Mouse (Mus musculus): ENCODE results near the gene Usp16. TPM values are rescaled to one million over a fixed set of nuclear protein-coding genes. Genes with fewer than 3 reads are reported as not detected.

Gene Usp16
- polyA plus RNA-seq, 1 experiment = 15.6 TPM

GRCm38 (mm10) chr16:87496728-87497127 lies 42.2 kb downstream of the Usp16 start:
- Histone ChIP-seq H3K27ac (ENCODE audit: insufficient read depth, low read length) (no peak overlapping the region), H3K36me3 (ENCODE audit: control insufficient read depth, insufficient read depth, low read length) (peaks cover 3% of the 10 kb centered on the region), H3K27me3 (ENCODE audit: control insufficient read depth, insufficient read depth, low read length) (no peaks in the 10 kb centered on the region), H3K4me3 (ENCODE audit: extremely low read depth, insufficient read depth, insufficient read length) (no peak overlapping the region), H3K4me1 (ENCODE audit: control insufficient read depth, insufficient read depth, insufficient read length) (no peaks in the 10 kb centered on the region)
- TF ChIP-seq POLR2A (IDR thresholded peaks at IDR 0.05; ENCODE audit: low read depth, low read length) (no peak), CTCF (IDR thresholded peaks at IDR 0.05; ENCODE audit: extremely low read depth, insufficient read depth, insufficient read length, insufficient replicate concordance) (no peak)
- 92% methylated on average over 2 of the region's 2 CpGs for WGBS
- no peak for DNase-seq (ENCODE audit: low read depth in 1 of 2, low spot score in 2 of 2)

DNA sequence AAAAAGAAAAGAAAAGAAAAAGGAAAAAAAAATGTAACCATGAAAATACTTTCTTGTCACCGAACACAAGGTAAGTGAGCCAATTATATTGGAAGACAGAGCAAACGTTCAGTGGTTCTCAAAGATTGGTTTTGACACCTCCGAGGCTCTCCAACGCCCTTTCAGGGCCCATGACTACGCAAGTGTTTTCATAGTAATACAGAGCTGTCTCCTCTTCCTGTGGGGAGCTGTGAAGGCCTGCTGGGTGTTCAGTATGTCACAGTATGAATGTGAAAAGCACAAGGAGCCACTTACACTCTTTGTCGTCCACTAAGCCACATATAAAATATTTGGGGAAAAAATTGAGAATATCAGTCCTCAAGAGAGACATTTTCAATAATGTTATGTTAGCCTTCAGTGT lies 42.7 kb downstream of the Usp16 start:
- WGBS = 86% methylated on average over 6 of the region's 6 CpGs
- H3K36me3 ChIP-seq (ENCODE audit: control insufficient read depth, insufficient read depth, low read length) = peaks cover 3% of the 10 kb centered on the region
- no peak for DNase-seq (ENCODE audit: low read depth in 1 of 2, low spot score in 2 of 2)
- no peak overlapping the region for H3K4me3 ChIP-seq (ENCODE audit: extremely low read depth, insufficient read depth, insufficient read length)
- no peaks in the 10 kb centered on the region for H3K27me3 ChIP-seq (ENCODE audit: control insufficient read depth, insufficient read depth, low read length)
- TF ChIP-seq CTCF (IDR thresholded peaks at IDR 0.05; ENCODE audit: extremely low read depth, insufficient read depth, insufficient read length, insufficient replicate concordance) = no peak
- TF ChIP-seq POLR2A (IDR thresholded peaks at IDR 0.05; ENCODE audit: low read depth, low read length) = no peak
- H3K27ac ChIP-seq (ENCODE audit: insufficient read depth, low read length) = no peak overlapping the region
- no peaks in the 10 kb centered on the region for H3K4me1 ChIP-seq (ENCODE audit: control insufficient read depth, insufficient read depth, insufficient read length)

DNA sequence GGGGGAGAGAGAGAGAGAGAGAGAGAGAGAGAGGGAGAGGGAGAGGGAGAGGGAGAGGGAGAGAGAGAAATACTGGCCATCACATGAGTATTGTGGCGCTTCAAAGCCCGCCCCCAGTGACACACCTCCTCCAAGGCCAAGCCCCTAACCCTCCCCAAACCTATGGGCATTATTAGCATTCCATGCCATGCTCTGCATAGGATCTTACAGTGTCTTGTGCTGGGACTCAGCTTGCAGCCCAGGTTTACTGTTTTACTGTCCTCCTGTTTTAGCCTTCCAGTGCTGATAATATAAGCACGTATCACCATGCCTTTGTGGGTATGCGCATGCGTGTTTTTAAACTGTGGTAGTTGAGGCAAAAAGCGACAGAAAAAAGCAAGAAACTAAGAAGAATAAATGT lies 45.1 kb downstream of the Usp16 start:
- H3K4me1 ChIP-seq (ENCODE audit: control insufficient read depth, insufficient read depth, insufficient read length) = no peaks in the 10 kb centered on the region
- no peaks in the 10 kb centered on the region for H3K36me3 ChIP-seq (ENCODE audit: control insufficient read depth, insufficient read depth, low read length)
- DNase-seq (ENCODE audit: low read depth in 1 of 2, low spot score in 2 of 2) = no peak
- H3K27me3 ChIP-seq (ENCODE audit: control insufficient read depth, insufficient read depth, low read length) = no peaks in the 10 kb centered on the region
- WGBS = 93% methylated on average over 6 of the region's 6 CpGs
- no peak overlapping the region for H3K27ac ChIP-seq (ENCODE audit: insufficient read depth, low read length)
- TF ChIP-seq POLR2A (IDR thresholded peaks at IDR 0.05; ENCODE audit: low read depth, low read length) = no peak
- no peak for TF ChIP-seq CTCF (IDR thresholded peaks at IDR 0.05; ENCODE audit: extremely low read depth, insufficient read depth, insufficient read length, insufficient replicate concordance)
- no peak overlapping the region for H3K4me3 ChIP-seq (ENCODE audit: extremely low read depth, insufficient read depth, insufficient read length)

- Histone ChIP-seq H3K27me3 (ENCODE audit: control insufficient read depth, insufficient read depth, low read length) (no peaks in the 10 kb centered on the region), H3K27ac (ENCODE audit: insufficient read depth, low read length) (no peak overlapping the region; the same call in 1 of the 2 replicates), H3K4me1 (ENCODE audit: control insufficient read depth, insufficient read depth, insufficient read length) (no peaks in the 10 kb centered on the region), H3K4me3 (ENCODE audit: extremely low read depth, insufficient read depth, insufficient read length) (no peak overlapping the region), H3K36me3 (ENCODE audit: control insufficient read depth, insufficient read depth, low read length) (no peaks in the 10 kb centered on the region)
- 66% methylated on average over 13 of the region's 13 CpGs for WGBS
- TF ChIP-seq POLR2A (IDR thresholded peaks at IDR 0.05; ENCODE audit: low read depth, low read length) = no peak
- no peak for TF ChIP-seq CTCF (IDR thresholded peaks at IDR 0.05; ENCODE audit: extremely low read depth, insufficient read depth, insufficient read length, insufficient replicate concordance)
- DNase-seq (ENCODE audit: low read depth in 1 of 2, low spot score in 2 of 2) = no peak
These were observed 47.0 kb downstream of the Usp16 start for GRCm38 (mm10) chr16:87501304-87502078.

DNA sequence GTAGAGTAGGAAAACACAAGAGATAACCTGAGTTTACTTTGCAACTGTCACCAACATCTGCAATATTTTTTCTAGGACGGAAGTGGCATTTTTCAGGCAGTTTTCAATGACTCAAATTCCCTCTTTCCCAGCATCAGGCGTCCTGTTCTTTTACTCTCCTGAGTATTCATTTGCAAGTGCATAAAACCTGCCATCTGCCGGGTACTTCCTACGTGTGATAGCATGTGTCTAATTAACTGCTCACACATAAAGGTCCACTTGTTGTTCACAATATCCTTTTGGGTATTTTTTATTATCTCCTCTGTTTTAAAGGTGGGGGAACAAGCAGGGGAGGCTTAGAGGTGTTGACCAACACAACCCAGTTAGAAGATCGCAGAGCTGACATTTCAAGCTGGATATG lies 57.2 kb downstream of the Usp16 start:
- no peak for DNase-seq (ENCODE audit: low read depth in 1 of 2, low spot score in 2 of 2)
- TF ChIP-seq POLR2A (IDR thresholded peaks at IDR 0.05; ENCODE audit: low read depth, low read length) (no peak), CTCF (IDR thresholded peaks at IDR 0.05; ENCODE audit: extremely low read depth, insufficient read depth, insufficient read length, insufficient replicate concordance) (no peak)
- H3K4me3 ChIP-seq (ENCODE audit: extremely low read depth, insufficient read depth, insufficient read length) = no peak overlapping the region
- H3K4me1 ChIP-seq (ENCODE audit: control insufficient read depth, insufficient read depth, insufficient read length) = peaks cover 2% of the 10 kb centered on the region; the same call in 1 of the 2 replicates
- WGBS = 83% methylated on average over 5 of the region's 5 CpGs
- no peaks in the 10 kb centered on the region for H3K36me3 ChIP-seq (ENCODE audit: control insufficient read depth, insufficient read depth, low read length)
- no peak overlapping the region for H3K27ac ChIP-seq (ENCODE audit: insufficient read depth, low read length)
- no peaks in the 10 kb centered on the region for H3K27me3 ChIP-seq (ENCODE audit: control insufficient read depth, insufficient read depth, low read length)

DNA sequence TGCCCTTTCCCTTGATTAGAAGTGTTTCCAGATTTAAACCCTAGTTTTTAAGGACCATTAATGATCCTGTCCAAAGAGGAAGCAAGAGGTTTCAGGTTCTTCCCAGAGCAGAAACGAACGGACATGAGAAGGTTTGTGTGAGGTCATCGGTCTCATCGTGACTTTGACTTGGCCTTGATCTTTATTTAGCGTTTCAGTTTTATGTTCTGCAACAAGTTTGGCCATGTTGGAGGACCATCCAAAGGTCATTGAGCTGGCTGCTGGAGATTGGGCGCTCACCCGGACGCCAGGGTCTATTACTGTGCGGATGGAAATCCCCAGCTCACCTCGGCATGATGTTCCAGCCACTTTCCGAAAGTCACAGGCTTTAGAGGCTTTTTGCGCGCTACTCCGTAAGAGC lies 57.8 kb downstream of the Usp16 start:
- Histone ChIP-seq H3K36me3 (ENCODE audit: control insufficient read depth, insufficient read depth, low read length) (no peaks in the 10 kb centered on the region), H3K27me3 (ENCODE audit: control insufficient read depth, insufficient read depth, low read length) (no peaks in the 10 kb centered on the region), H3K4me3 (ENCODE audit: extremely low read depth, insufficient read depth, insufficient read length) (no peak overlapping the region), H3K4me1 (ENCODE audit: control insufficient read depth, insufficient read depth, insufficient read length) (peaks cover under 1% of the 10 kb centered on the region; the same call in 1 of the 2 replicates), H3K27ac (ENCODE audit: insufficient read depth, low read length) (no peak overlapping the region)
- 88% methylated on average over 14 of the region's 14 CpGs for WGBS
- no peak for DNase-seq (ENCODE audit: low read depth in 1 of 2, low spot score in 2 of 2)
- TF ChIP-seq CTCF (IDR thresholded peaks at IDR 0.05; ENCODE audit: extremely low read depth, insufficient read depth, insufficient read length, insufficient replicate concordance) = no peak
- TF ChIP-seq POLR2A (IDR thresholded peaks at IDR 0.05; ENCODE audit: low read depth, low read length) = no peak

DNA sequence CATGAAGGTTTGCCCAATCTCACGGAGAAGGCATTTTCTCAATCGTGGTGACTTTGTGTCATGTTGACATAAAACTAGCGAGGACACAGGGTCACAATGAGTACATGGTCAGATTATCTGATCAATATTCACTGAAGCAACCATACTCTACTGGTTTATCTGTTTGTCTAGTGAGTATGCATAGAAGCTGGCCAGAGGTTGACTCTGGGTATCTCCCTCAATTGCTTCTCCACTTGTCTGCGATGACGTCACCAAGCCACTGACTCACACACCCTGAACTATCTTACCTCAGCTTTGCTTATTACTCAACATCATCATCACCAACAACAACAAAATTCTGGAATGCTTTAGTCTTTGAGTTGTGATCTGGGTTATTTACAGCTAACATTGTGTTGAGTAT lies 69.7 kb downstream of the Usp16 start:
- H3K27ac ChIP-seq (ENCODE audit: insufficient read depth, low read length) = no peak overlapping the region
- no peaks in the 10 kb centered on the region for H3K36me3 ChIP-seq (ENCODE audit: control insufficient read depth, insufficient read depth, low read length)
- no peak for DNase-seq (ENCODE audit: low read depth in 1 of 2, low spot score in 2 of 2)
- WGBS = 89% methylated on average over 5 of the region's 5 CpGs
- no peak overlapping the region for H3K4me3 ChIP-seq (ENCODE audit: extremely low read depth, insufficient read depth, insufficient read length)
- no peaks in the 10 kb centered on the region for H3K27me3 ChIP-seq (ENCODE audit: control insufficient read depth, insufficient read depth, low read length)
- H3K4me1 ChIP-seq (ENCODE audit: control insufficient read depth, insufficient read depth, insufficient read length) = no peaks in the 10 kb centered on the region
- TF ChIP-seq POLR2A (IDR thresholded peaks at IDR 0.05; ENCODE audit: low read depth, low read length) (no peak), CTCF (IDR thresholded peaks at IDR 0.05; ENCODE audit: extremely low read depth, insufficient read depth, insufficient read length, insufficient replicate concordance) (no peak)

All from spleen, adult 2 months (tissue).